Mouse (Mus musculus) hindbrain, postnatal 0 days (tissue): Measurements from ENCODE around the gene Majin. TPM values are rescaled to one million over a fixed set of nuclear protein-coding genes. Genes with fewer than 3 reads are reported as not detected.

Experiments used
- ATAC-seq: fragments of 200-750 bp; cut with Nextera tagmentation; 2 replicates; pipeline ENCODE4 v1.8.0; 2017; ENCODE audit warnings: mild to moderate bottlenecking, moderate TSS enrichment, moderate library complexity
- DNase-seq: peaks from one replicate; pipeline ENCODE4 v3.0.0-alpha.2; 2015; ENCODE audit warnings: low spot score
- H3K27ac ChIP-seq: fragments of 300-500 bp; sonication (generic); 2 replicates; pipeline ENCODE4 v1.5.1; 2014; ENCODE audit warnings: mild to moderate bottlenecking
- H3K27me3 ChIP-seq: fragments of 300-500 bp; sonication (generic); 2 replicates; pipeline ENCODE4 v1.6.1; 2014; ENCODE audit warnings: low read length, mixed read lengths; ENCODE audit not compliant: insufficient read depth
- H3K36me3 ChIP-seq: fragments of 300-500 bp; sonication (generic); 2 replicates; pipeline ENCODE4 v1.6.1; 2014; ENCODE audit warnings: low read length, mixed read lengths; ENCODE audit not compliant: insufficient read depth
- H3K4me1 ChIP-seq: fragments of 300-500 bp; sonication (generic); 2 replicates; pipeline ENCODE4 v1.6.1; 2014; ENCODE audit warnings: antibody characterized with exemption, low read length, mixed read lengths; ENCODE audit not compliant: insufficient read depth
- H3K4me2 ChIP-seq: fragments of 300-500 bp; sonication (generic); 2 replicates; pipeline ENCODE4 v1.6.1; 2014; ENCODE audit warnings: low read depth, mild to moderate bottlenecking, low read length, moderate library complexity, mixed read lengths
- H3K4me3 ChIP-seq: fragments of 300-500 bp; sonication (generic); 2 replicates; pipeline ENCODE4 v1.5.1; 2014; ENCODE audit warnings: low read length
- H3K9ac ChIP-seq: fragments of 300-500 bp; sonication (generic); replicated peaks from 2 replicates; pipeline ENCODE4 v1.6.1; 2014; ENCODE audit warnings: mild to moderate bottlenecking, low read length, moderate library complexity, mixed read lengths
- H3K9me3 ChIP-seq: fragments of 300-500 bp; sonication (generic); 2 replicates; pipeline ENCODE4 v1.6.1; 2016; ENCODE audit warnings: low read length, mixed read lengths
- CTCF ChIP-seq: IDR thresholded peaks from 2 replicates; pipeline ENCODE4 v1.5.1; 2016; ENCODE audit warnings: antibody characterized with exemption, control low read depth, low read depth
- WGBS: fragments of 180-500 bp; shearing (Covaris S2); extraction: QIAGEN DNeasy Blood & Tissue Kit; methylation state at CpG from one replicate; pipeline ENCODE4 v1.1.7; 2014; 5-methylcytosine and 5-hydroxymethylcytosine counted together
- polyA plus RNA-seq: library from polyadenylated mRNA; unstranded; fragments of >200 nt; fragmentation: Nextera tagmentation; extraction: Ambion mirVana; gene quantifications from 2 replicates; pipeline ENCODE4 v1.2.1, GENCODE M21; 2015
- total RNA-seq: library from RNA; depleted of rRNA; stranded (reverse); fragments of >200 nt; gene quantifications from 2 replicates; pipeline ENCODE4 v1.2.3, GENCODE M21; 2014

Gene Majin
- total and polyA plus RNA-seq, 2 experiments from 2014 or later, result not detected

DNA sequence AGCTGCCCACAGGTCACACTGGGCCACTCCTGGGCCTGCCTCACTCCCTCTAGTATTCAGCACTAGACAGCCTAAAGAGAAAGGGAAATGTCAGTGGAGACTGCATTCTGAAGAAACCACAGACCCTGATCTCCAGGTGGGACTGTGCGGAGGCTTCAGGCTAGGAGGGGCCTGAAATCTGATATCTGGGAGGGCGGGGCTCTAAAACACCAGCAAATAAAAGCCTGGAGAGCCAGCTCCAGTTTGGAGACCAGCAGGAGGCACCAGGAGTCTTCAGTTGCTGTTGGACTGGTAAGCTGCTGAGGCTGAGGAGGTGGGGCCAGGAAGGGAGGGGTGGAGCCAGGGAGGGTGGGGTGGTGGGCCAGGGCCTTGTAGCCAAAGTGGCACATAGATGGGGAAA lies 41.9 kb downstream of the Majin start, which contains the start of gene Gpha2:
Gene Gpha2, plus strand, starts transcription at position 246 of the 400 bp plus-strand sequence.
- Histone ChIP-seq H3K4me2 (no peak within 1 kb of the TSS), H3K9me3 (no peaks in the 10 kb centered on the region), H3K4me3 (no peak within 1 kb of the TSS), H3K27ac (no peak within 1 kb of the TSS), H3K36me3 (peaks cover 45% of the 10 kb centered on the region), H3K9ac (no peak within 1 kb of the TSS), H3K4me1 (no peaks in the 10 kb centered on the region), H3K27me3 (no peaks in the 10 kb centered on the region)
- no peak for ATAC-seq
- WGBS, result 23% methylated on average over 2 of the region's 2 CpGs
- no peak for DNase-seq
- no peak for TF ChIP-seq CTCF

- H3K4me1 ChIP-seq, result no peaks in the 10 kb centered on the region
- H3K9me3 ChIP-seq, result no peaks in the 10 kb centered on the region
- ATAC-seq (0 out of 2 replicates have a peak, but pooled peaks have one; percentile 13), DNase-seq (no peak)
- no peak overlapping the region for H3K4me2 ChIP-seq
- H3K9ac ChIP-seq, result no peak overlapping the region
- WGBS, result 91% methylated on average over 14 of the region's 14 CpGs
- no peak for TF ChIP-seq CTCF
- H3K36me3 ChIP-seq, result peaks cover 51% of the 10 kb centered on the region
- H3K4me3 ChIP-seq, result no peak overlapping the region
- no peaks in the 10 kb centered on the region for H3K27me3 ChIP-seq
- no peak overlapping the region for H3K27ac ChIP-seq
Observed at GRCm38 (mm10) chr19:6226763-6227162, 42.6 kb downstream of the Majin start.

- no peak overlapping the region for H3K9ac ChIP-seq
- no peak overlapping the region for H3K4me2 ChIP-seq
- no peaks in the 10 kb centered on the region for H3K9me3 ChIP-seq
- H3K4me1 ChIP-seq, result no peaks in the 10 kb centered on the region
- no peak overlapping the region for H3K27ac ChIP-seq
- no peak for ATAC-seq
- 81% methylated on average over 4 of the region's 4 CpGs for WGBS
- no peak overlapping the region for H3K4me3 ChIP-seq
- H3K27me3 ChIP-seq, result no peaks in the 10 kb centered on the region
- peak; percentile 12 for DNase-seq
- peaks cover 59% of the 10 kb centered on the region for H3K36me3 ChIP-seq
- TF ChIP-seq CTCF, result no peak
Observed at GRCm38 (mm10) chr19:6227864-6228263, 43.7 kb downstream of the Majin start.

DNA sequence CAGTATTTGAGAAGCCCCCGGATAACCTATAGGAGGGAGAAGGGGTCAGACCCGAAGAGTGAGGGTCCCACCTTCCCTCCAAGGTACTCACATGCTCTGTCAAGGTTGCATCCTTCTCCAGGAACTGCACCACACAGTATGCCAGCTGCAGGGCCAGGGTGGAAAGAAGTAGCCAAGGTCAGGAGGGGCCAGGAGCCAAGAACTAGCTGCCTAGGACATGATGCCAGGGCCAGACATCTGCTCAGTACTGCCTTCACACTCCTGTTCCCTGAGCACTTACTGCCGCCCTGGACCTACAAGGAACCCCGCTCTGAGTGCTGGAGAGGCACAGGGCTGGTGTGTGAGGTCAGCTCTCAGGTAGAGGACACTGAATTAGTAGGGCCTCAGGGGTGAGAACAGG lies 46.2 kb downstream of the Majin start:
- Histone ChIP-seq H3K4me1 (peaks cover 11% of the 10 kb centered on the region), H3K9ac (no peak overlapping the region), H3K4me3 (no peak overlapping the region), H3K36me3 (peaks cover 59% of the 10 kb centered on the region), H3K27ac (no peak overlapping the region), H3K27me3 (no peaks in the 10 kb centered on the region), H3K4me2 (no peak overlapping the region), H3K9me3 (no peaks in the 10 kb centered on the region)
- ATAC-seq (no peak), DNase-seq (no peak)
- TF ChIP-seq CTCF, result no peak
- WGBS, result 91% methylated on average over 4 of the region's 4 CpGs

GRCm38 (mm10) chr19:6231036-6231435 lies 46.8 kb downstream of the Majin start:
- WGBS, result 71% methylated on average over 2 of the region's 2 CpGs
- ATAC-seq, result no peak
- TF ChIP-seq CTCF, result no peak

GRCm38 (mm10) chr19:6233647-6234046 lies 49.5 kb downstream of the Majin start:
- WGBS, result 82% methylated on average over 16 of the region's 16 CpGs
- peaks cover 39% of the 10 kb centered on the region for H3K36me3 ChIP-seq

More at GRCm38 (mm10) chr19:6231036-6231435, 46.8 kb downstream of the Majin start:
- Histone ChIP-seq H3K4me2 (no peak overlapping the region), H3K4me1 (peaks cover 11% of the 10 kb centered on the region), H3K27ac (no peak overlapping the region), H3K27me3 (no peaks in the 10 kb centered on the region), H3K9me3 (no peaks in the 10 kb centered on the region), H3K4me3 (no peak overlapping the region), H3K36me3 (peaks cover 59% of the 10 kb centered on the region), H3K9ac (no peak overlapping the region)
- no peak for DNase-seq

DNA sequence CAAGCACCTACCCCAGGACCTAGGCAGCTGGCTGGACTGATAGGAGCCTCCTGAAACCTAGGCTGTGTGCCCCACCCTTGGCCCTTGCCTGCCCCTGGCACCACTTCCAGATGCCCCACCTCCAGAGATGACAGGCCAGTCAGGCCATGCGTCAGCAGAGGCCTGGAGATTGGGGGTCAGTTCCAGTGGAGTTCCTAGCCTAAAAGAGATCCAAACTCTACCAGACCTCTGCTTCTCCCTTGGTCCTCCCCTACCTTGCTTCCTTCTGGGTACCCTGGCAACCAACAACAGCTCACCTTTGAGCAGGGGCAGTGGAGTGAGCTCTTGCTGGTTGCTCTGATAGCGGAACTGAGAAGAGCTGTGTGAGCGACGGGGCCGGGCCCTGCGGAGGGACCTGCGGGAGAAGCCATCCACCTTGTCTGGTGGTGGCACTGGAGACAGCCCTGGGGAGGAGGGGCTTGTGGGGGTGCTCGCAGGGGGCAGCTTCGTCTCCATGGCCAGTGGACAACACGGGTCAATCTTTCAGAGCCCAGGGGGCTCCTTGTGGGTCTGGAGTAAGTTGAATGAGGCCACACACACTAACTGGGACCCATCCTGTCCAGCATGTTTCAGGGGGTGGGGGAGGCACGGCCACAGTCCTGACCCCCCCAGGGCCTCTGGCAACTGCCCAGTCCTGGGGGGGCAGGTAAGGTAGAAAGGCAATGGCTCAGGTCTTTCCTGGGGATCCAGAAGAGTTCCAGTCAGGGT lies 50.3 kb downstream of the Majin start:
- no peak for TF ChIP-seq CTCF
- peak overlapping the region; percentile 61 for H3K4me3 ChIP-seq
- H3K27me3 ChIP-seq, result no peaks in the 10 kb centered on the region
- peaks cover 14% of the 10 kb centered on the region for H3K4me1 ChIP-seq
- no peaks in the 10 kb centered on the region for H3K9me3 ChIP-seq
- H3K27ac ChIP-seq, result no peak overlapping the region
- H3K4me2 ChIP-seq, result peak overlapping the region; percentile 89
- ATAC-seq, result no peak
- WGBS, result 67% methylated on average over 11 of the region's 11 CpGs
- H3K9ac ChIP-seq, result peak overlapping the region; percentile 89
- peaks cover 31% of the 10 kb centered on the region for H3K36me3 ChIP-seq
- no peak for DNase-seq

More at GRCm38 (mm10) chr19:6233647-6234046, 49.5 kb downstream of the Majin start:
- no peak for TF ChIP-seq CTCF
- no peak overlapping the region for H3K4me3 ChIP-seq
- DNase-seq (no peak), ATAC-seq (no peak)
- no peaks in the 10 kb centered on the region for H3K27me3 ChIP-seq
- no peak overlapping the region for H3K27ac ChIP-seq
- H3K9ac ChIP-seq, result peak overlapping the region; percentile 89; the same call in 1 of the 2 replicates
- no peaks in the 10 kb centered on the region for H3K9me3 ChIP-seq
- H3K4me2 ChIP-seq, result no peak overlapping the region
- peaks cover 14% of the 10 kb centered on the region for H3K4me1 ChIP-seq
